Mouse (Mus musculus) MEL (cell line): ENCODE results near the gene Med13l. TPM values are rescaled to one million over a fixed set of nuclear protein-coding genes. Genes with fewer than 3 reads are reported as not detected.
A peak's percentile ranks its signal among the peaks of the same experiment; 100 is the strongest.

Experiments
- DNase-seq: peaks from one replicate; pipeline ENCODE4 v3.0.0; 2011; ENCODE audit warnings: low read depth, low spot score
- H3K27ac ChIP-seq: 2 replicates; pipeline ENCODE4 v1.5.1; 2012; ENCODE audit warnings: low read depth, mild to moderate bottlenecking, control low read depth, low read length, moderate library complexity; ENCODE audit not compliant: control insufficient read depth
- H3K27me3 ChIP-seq, 2 experiments: fragments of 150-350 bp in 1 of 2; sonication (generic) in 1 of 2; 2 replicates each; pipeline ENCODE4 v1.6.1; 2012; ENCODE audit warnings: low read length in 2 of 2, mild to moderate bottlenecking in 2 of 2, improper control_type of control experiment in 1 of 2, moderate library complexity in 1 of 2; ENCODE audit not compliant: insufficient read depth in 2 of 2, control insufficient read depth in 1 of 2
- H3K36me3 ChIP-seq, 2 experiments: 2 replicates each; pipeline ENCODE4 v1.6.1; 2012 to 2014; ENCODE audit warnings: low read length in 2 of 2, improper control_type of control experiment in 1 of 2, inconsistent platforms in 1 of 2, mild to moderate bottlenecking in 1 of 2; ENCODE audit not compliant: insufficient read depth in 2 of 2, control insufficient read depth in 1 of 2
- H3K4me1 ChIP-seq, 2 experiments: fragments of 150-350 bp in 1 of 2; sonication (generic) in 1 of 2; 2 replicates each; pipeline ENCODE4 v1.6.1; 2012; ENCODE audit warnings: low read length in 2 of 2, improper control_type of control experiment in 1 of 2, mild to moderate bottlenecking in 1 of 2; ENCODE audit not compliant: insufficient read depth in 2 of 2, control insufficient read depth in 1 of 2
- H3K4me3 ChIP-seq, 2 experiments: fragments of 150-350 bp in 1 of 2; sonication (generic) in 1 of 2; 2 replicates each; pipeline ENCODE4 v1.5.1; 2012; ENCODE audit warnings: low read depth in 2 of 2, low read length in 2 of 2, mild to moderate bottlenecking in 2 of 2, moderate library complexity in 2 of 2, control low read depth in 1 of 2, improper control_type of control experiment in 1 of 2; ENCODE audit not compliant: control insufficient read depth in 1 of 2, insufficient read depth in 1 of 2
- H3K79me2 ChIP-seq: 2 replicates; pipeline ENCODE4 v1.6.1; 2012; ENCODE audit warnings: mild to moderate bottlenecking, low read length, moderate library complexity; ENCODE audit not compliant: control insufficient read depth, poor library complexity, insufficient read depth
- H3K9ac ChIP-seq: 2 replicates; pipeline ENCODE4 v1.6.1; 2012; ENCODE audit warnings: low read depth, mild to moderate bottlenecking, control low read depth, low read length, moderate library complexity; ENCODE audit not compliant: control insufficient read depth, poor library complexity, severe bottlenecking
- H3K9me3 ChIP-seq: fragments of 150-350 bp; sonication (generic); replicated peaks from 2 replicates; pipeline ENCODE4 v1.6.1; 2012; ENCODE audit warnings: mild to moderate bottlenecking, low read length, improper control_type of control experiment, moderate library complexity; ENCODE audit not compliant: insufficient read depth
- BHLHE40 ChIP-seq: IDR thresholded peaks from 2 replicates; pipeline ENCODE4 v1.6.1; 2012; ENCODE audit warnings: low read depth, mild to moderate bottlenecking, inconsistent platforms, low read length, improper control_type of control experiment, borderline replicate concordance
- CHD1 ChIP-seq: IDR thresholded peaks from 2 replicates; pipeline ENCODE4 v1.6.1; 2012; ENCODE audit warnings: low read depth, mild to moderate bottlenecking, inconsistent platforms, low read length, improper control_type of control experiment
- CHD2 ChIP-seq: IDR thresholded peaks from 2 replicates; pipeline ENCODE4 v1.6.1; 2011; ENCODE audit warnings: low read length, improper control_type of control experiment
- CTCF ChIP-seq, 3 experiments: IDR thresholded peaks in 2 of 3; conservative IDR thresholded peaks in 1 of 3; 2 replicates each; pipeline ENCODE4 v1.5.1; 2011 to 2012; ENCODE audit warnings: low read length in 3 of 3, low read depth in 2 of 3, mild to moderate bottlenecking in 2 of 3, improper control_type of control experiment in 1 of 3, inconsistent platforms in 1 of 3, mixed read lengths in 1 of 3, moderate library complexity in 1 of 3; ENCODE audit not compliant: control insufficient read depth in 1 of 3, insufficient read depth in 1 of 3, poor library complexity in 1 of 3, severe bottlenecking in 1 of 3
- E2F4 ChIP-seq: IDR thresholded peaks from 2 replicates; pipeline ENCODE4 v1.6.1; 2011; ENCODE audit warnings: low read depth, low read length, improper control_type of control experiment, borderline replicate concordance
- EP300 ChIP-seq, 2 experiments: IDR thresholded peaks; 2 replicates each; pipeline ENCODE4 v1.6.1; 2011; ENCODE audit warnings: improper control_type of control experiment in 2 of 2, low read length in 2 of 2, low read depth in 1 of 2, mild to moderate bottlenecking in 1 of 2
- ETS1 ChIP-seq: IDR thresholded peaks from 2 replicates; pipeline ENCODE4 v1.6.1; 2012; ENCODE audit warnings: low read depth, mild to moderate bottlenecking, inconsistent platforms, low read length, improper control_type of control experiment, moderate library complexity
- GATA1 ChIP-seq: IDR thresholded peaks from 2 replicates; pipeline ENCODE4 v1.6.1; 2011; ENCODE audit warnings: low read depth, low read length, improper control_type of control experiment
- MEF2A ChIP-seq: IDR thresholded peaks from 2 replicates; pipeline ENCODE4 v1.6.1; 2014; ENCODE audit warnings: low read depth, mild to moderate bottlenecking, inconsistent platforms, low read length, improper control_type of control experiment; ENCODE audit not compliant: poor library complexity, insufficient replicate concordance, severe bottlenecking; ENCODE audit errors: extremely low read depth
- MYC ChIP-seq: IDR thresholded peaks from 2 replicates; pipeline ENCODE4 v1.6.1; 2011; ENCODE audit warnings: low read depth, mild to moderate bottlenecking, low read length, improper control_type of control experiment, moderate library complexity
- POLR2AphosphoS2 ChIP-seq: IDR thresholded peaks from 2 replicates; pipeline ENCODE4 v1.6.1; 2011; ENCODE audit warnings: low read length, improper control_type of control experiment
- POLR2AphosphoS5 ChIP-seq: IDR thresholded peaks from 2 replicates; pipeline ENCODE4 v1.6.1; 2012; ENCODE audit warnings: low read depth, borderline replicate concordance, mild to moderate bottlenecking, inconsistent platforms, low read length, moderate library complexity, mixed read lengths
- RAD21 ChIP-seq: IDR thresholded peaks from 2 replicates; pipeline ENCODE4 v1.6.1; 2011; ENCODE audit warnings: mild to moderate bottlenecking, low read depth, low read length, improper control_type of control experiment
- RCOR1 ChIP-seq: IDR thresholded peaks from 2 replicates; pipeline ENCODE4 v1.6.1; 2012; ENCODE audit warnings: low read depth, mild to moderate bottlenecking, inconsistent platforms, low read length, improper control_type of control experiment
- SMC3 ChIP-seq: IDR thresholded peaks from 2 replicates; pipeline ENCODE4 v1.6.1; 2011; ENCODE audit warnings: low read depth, low read length, improper control_type of control experiment
- TBP ChIP-seq: IDR thresholded peaks from 2 replicates; pipeline ENCODE4 v1.8.0; 2011; ENCODE audit warnings: low read depth, low read length, improper control_type of control experiment
- ZKSCAN1 ChIP-seq: IDR thresholded peaks from 2 replicates; pipeline ENCODE4 v1.6.1; 2012; ENCODE audit warnings: low read depth, mild to moderate bottlenecking, inconsistent platforms, low read length, improper control_type of control experiment, moderate library complexity
- ZMIZ1 ChIP-seq: IDR thresholded peaks from 2 replicates; pipeline ENCODE4 v1.6.1; 2012; ENCODE audit warnings: low read depth, mild to moderate bottlenecking, inconsistent platforms, low read length, improper control_type of control experiment, moderate library complexity
- polyA plus RNA-seq, 2 experiments: library from polyadenylated mRNA; stranded (reverse) in 1 of 2; unstranded in 1 of 2; fragments of >175 nt in 1 of 2; fragments of >200 nt in 1 of 2; gene quantifications; 2 replicates each; pipeline versions ENCODE4 v1.2.1 to v1.2.4; 2012; ENCODE audit warnings: low replicate concordance in 2 of 2, low read depth in 1 of 2; ENCODE audit not compliant: insufficient read length in 2 of 2, insufficient read depth in 1 of 2, missing spikeins in 1 of 2
- total RNA-seq: library from RNA; depleted of rRNA; stranded (reverse); fragments of 300-350 nt; gene quantifications from 2 replicates; pipeline ENCODE4 v1.2.3, GENCODE M21; 2012

Gene Med13l
- total and polyA plus RNA-seq, 3 experiments = 13.4 to 16.1 TPM; not detected in 1

DNA sequence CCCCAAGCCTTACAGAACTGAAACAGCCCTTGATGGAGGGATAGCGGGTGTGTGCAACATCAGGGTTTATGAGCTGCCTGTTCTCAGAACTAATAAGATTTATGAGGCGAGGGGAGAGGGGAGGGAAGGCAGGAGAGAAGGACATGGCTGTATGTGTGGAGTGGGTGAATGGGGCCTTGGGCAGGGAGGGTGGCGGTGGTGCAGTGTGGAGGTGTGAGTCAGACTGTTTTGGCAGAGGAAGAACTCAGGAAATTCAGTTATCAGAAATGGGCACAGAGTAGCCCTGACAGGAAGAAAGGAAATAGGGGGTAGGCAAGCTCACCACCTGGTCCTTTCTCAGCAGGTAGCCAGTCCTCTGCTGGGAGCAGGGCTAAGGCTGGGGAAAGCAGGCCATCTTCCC, 13.8 kb downstream of the Med13l start:
- Histone ChIP-seq H3K9me3 (no peaks in the 10 kb centered on the region), H3K27me3 (no peaks in the 10 kb centered on the region), H3K4me1 (peaks cover 2 to 10% of the 10 kb centered on the region in 2 experiments), H3K36me3 (peaks cover 0 to 7% of the 10 kb centered on the region in 2 experiments; a peak in 2 of 4 replicates), H3K9ac (no peak overlapping the region), H3K4me3 (no peak overlapping the region), H3K79me2 (peaks cover 60% of the 10 kb centered on the region), H3K27ac (no peak overlapping the region)
- TF ChIP-seq ZMIZ1 = no peak
- TF ChIP-seq ETS1 = no peak
- TF ChIP-seq EP300 (IDR thresholded peaks at IDR 0.05; ENCODE audit: low read depth in 1 of 2, low read length in 2 of 2) = 0 out of 4 replicates have a peak, but pooled peaks of 1 of the 2 experiments have one; percentile 32
- peak; percentile 44 for DNase-seq

DNA sequence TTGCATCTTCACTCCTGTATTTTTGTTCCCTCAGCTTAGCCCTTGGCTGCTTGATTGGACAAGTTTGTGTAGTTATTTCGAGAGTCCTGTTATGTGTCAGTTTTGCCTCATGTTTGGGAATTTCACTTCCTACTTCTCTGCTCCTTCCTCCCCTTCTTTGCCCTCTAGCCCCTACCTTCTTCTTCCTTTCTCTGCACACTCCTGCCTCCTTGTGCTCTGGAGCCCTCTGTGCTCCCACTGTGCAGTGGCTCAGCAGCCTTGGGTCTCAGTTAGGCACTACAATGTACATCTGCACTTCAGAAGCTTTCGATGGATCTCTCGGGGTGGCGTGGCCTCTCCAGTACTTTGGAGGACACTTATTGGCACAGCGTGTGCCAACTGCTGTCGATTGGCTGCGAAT, 14.5 kb downstream of the Med13l start:
- H3K79me2 ChIP-seq = peaks cover 62% of the 10 kb centered on the region
- peaks cover 0 to 7% of the 10 kb centered on the region in 2 experiments; a peak in 2 of 4 replicates for H3K36me3 ChIP-seq
- no peak overlapping the region for H3K27ac ChIP-seq

DNA sequence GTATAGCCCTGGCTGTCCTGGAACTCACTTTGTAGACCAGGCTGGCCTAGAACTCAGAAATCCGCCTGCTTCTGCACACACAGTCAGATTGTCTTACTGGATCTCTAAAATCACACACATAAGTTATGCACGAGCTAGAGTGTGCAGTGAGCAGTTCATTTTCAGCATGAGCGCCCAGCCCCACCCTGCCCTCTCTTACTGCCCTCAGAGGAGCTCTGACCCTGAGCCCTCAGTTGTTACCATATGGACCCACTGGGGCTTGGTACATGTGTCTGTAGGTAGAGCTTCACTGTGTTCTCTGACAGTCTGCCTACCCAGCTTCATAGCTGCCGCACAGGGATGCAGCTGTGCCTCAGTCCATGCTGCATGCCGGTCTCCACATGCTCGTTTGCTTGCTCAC, 15.4 kb downstream of the Med13l start:
- no peak for TF ChIP-seq ETS1
- no peak for TF ChIP-seq MYC
- TF ChIP-seq MEF2A = no peak
- TF ChIP-seq POLR2AphosphoS2 = no peak
- no peak for TF ChIP-seq CHD1
- TF ChIP-seq ZKSCAN1 = no peak
- TF ChIP-seq SMC3 = no peak
- TF ChIP-seq GATA1 = no peak
- TF ChIP-seq TBP = no peak
- peaks cover 2 to 10% of the 10 kb centered on the region in 2 experiments for H3K4me1 ChIP-seq
- H3K9ac ChIP-seq = no peak overlapping the region
- H3K4me3 ChIP-seq = no peak overlapping the region
- peaks cover 61% of the 10 kb centered on the region for H3K79me2 ChIP-seq
- no peak overlapping the region for H3K27ac ChIP-seq
- H3K9me3 ChIP-seq = no peaks in the 10 kb centered on the region
- DNase-seq = no peak
- no peaks in the 10 kb centered on the region for H3K27me3 ChIP-seq
- peaks cover 0 to 7% of the 10 kb centered on the region in 2 experiments; a peak in 3 of 4 replicates for H3K36me3 ChIP-seq

More for the DNA sequence above, 14.5 kb downstream of the Med13l start:
- no peak for DNase-seq
- no peaks in the 10 kb centered on the region for H3K27me3 ChIP-seq
- H3K4me3 ChIP-seq = no peak overlapping the region
- H3K9ac ChIP-seq = no peak overlapping the region
- TF ChIP-seq BHLHE40 = no peak
- TF ChIP-seq GATA1 = no peak
- no peak for TF ChIP-seq MYC
- no peak for TF ChIP-seq POLR2AphosphoS5
- no peak for TF ChIP-seq TBP
- no peak for TF ChIP-seq RAD21
- TF ChIP-seq MEF2A = no peak
- TF ChIP-seq RCOR1 = no peak
- no peak for TF ChIP-seq CTCF (IDR thresholded peaks at IDR 0.05 in 2 of 3, conservative IDR thresholded peaks at IDR 0.05 in 1 of 3; ENCODE audit: control insufficient read depth in 1 of 3, insufficient read depth in 1 of 3, low read depth in 2 of 3, low read length in 3 of 3, poor library complexity in 1 of 3, severe bottlenecking in 1 of 3)
- TF ChIP-seq CHD2 = no peak
- TF ChIP-seq E2F4 = no peak
- TF ChIP-seq, all 39 proteins: peak for 0
- Histone ChIP-seq H3K4me1 (peaks cover 2 to 10% of the 10 kb centered on the region in 2 experiments), H3K9me3 (no peaks in the 10 kb centered on the region)
